Mouse (Mus musculus) monocyte, adult 5-6 weeks (primary cell): ENCODE results near the gene Scin. TPM values are rescaled to one million over a fixed set of nuclear protein-coding genes. Genes with fewer than 3 reads are reported as not detected.
"Not testable (repeated sequence)": the region's sequence is repeated elsewhere in the genome, so short reads cannot be mapped to it uniquely, and the experiment has no call there.

Source experiments
- ATAC-seq: fragments of 153-309, 156-312 bp; replicated peaks from 2 replicates; pipeline ENCODE4 v1.8.0; 2017; ENCODE audit warnings: mild to moderate bottlenecking; ENCODE audit not compliant: low TSS enrichment, insufficient number of reproducible peaks, severe bottlenecking, poor library complexity, low FRiP score
- total RNA-seq: library from RNA; stranded (forward); fragments of 200-1000, 200-491, 200-594 nt; gene quantifications from 3 replicates; pipeline ENCODE4 v1.2.3, GENCODE M21; 2017

The Scin gene
- total RNA-seq, result 0.39 to 0.57 TPM (median 0.43 TPM) in 3 replicates

- no peak for ATAC-seq
These were observed at the start of gene Scin for GRCm38 (mm10) chr12:40133573-40134271. Gene Scin (minus strand): TSS chr12:40134228.

DNA sequence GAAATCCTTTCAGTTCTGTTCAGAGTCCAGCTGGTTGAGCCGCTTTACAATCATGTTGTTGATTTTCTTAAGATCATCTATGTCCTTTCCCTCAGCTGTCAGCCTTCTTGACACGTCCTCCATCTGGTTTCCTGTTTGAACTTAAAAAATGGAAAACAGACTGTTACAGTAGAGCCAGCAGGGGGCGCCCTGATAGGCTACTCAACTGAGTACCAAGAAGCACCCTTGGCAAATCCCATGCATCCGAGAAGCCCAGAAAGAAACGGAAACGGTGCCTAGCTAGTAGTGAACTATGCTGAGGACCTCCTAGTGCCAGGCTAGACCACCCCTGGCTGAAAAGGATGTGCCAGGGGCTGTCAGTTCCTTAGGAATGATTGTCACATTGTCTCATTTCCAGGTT lies 43.1 kb upstream of the Scin start:
- ATAC-seq, result no peak

DNA sequence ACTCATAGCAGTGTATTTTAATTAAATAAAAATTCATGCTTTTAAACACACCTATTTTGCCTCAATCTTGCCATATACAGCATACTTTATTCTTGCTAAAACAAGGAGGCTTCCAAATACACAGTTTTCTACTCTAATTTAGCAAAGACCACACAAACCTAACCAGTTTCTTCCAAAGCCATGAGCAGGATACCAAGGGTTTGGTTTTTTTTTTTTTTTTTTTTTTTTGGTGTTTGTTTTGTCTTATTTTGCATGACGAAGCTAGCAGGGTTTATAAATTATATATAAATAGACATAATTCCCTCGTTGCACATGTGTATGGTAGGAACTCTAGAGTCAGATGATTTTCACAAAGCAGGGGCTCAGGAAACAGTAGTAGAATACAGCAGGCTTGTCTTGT lies 42.1 kb upstream of the Scin start:
- ATAC-seq, result no peak

GRCm38 (mm10) chr12:40175171-40175570 lies 41.1 kb upstream of the Scin start:
- ATAC-seq, result not testable (repeated sequence)

DNA sequence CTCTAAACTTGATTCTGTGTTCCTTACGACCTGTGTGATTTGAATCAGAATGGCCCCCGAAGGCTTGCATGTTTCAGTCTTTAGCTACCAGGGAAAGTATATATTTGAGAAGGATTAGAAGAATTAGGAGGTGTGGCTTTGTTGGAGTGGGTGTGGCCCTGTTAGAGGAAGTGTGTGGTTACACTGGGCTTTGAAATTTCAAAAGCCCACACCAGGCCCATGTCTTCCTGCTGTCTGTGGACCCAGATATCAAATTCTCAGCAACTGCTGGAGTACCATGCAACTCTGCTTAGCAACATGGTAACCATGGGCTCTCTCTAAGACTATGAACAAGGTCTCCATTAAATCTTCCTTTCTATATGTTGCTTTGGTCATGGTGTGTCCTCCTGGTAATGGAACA lies 37.6 kb upstream of the Scin start:
- no peak for ATAC-seq

DNA sequence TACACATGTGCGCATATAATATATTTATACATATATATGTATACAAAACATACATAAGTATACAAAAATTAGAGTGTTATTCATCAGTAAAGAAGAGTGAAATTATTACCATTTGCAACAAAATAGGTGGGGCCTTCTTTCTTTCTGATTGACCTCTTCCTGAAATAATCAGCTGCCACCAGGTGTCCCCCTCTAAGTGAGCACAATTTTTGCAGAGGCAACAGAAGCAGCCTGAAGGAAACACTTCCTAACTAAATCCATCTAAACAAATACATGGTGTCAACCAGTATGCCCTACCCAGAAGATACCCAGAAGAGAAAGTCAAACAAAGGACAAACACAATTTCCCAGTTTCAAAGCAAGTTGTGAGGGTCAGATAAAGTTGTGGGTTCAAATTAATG lies 35.6 kb upstream of the Scin start:
- ATAC-seq, result no peak

DNA sequence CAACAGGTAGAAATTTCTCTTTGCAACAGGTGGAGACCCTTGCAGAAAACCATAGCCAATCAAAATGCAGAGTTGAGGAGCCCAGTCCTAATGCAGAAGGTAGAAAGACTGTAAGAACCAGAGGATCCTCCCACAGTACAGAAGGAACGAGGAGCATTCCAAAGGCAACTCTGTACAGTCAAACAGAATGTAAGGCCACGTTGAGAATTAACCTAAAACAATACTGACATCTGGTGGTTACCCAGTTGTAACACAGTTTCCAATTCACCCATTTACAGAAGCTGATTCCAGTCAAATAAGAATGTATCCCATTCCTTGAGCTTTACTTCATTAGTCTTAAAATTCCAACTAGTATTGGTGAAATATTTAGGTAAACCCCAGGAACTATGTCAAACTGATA lies 30.6 kb upstream of the Scin start:
- ATAC-seq, result 0 out of 2 replicates have a peak, but pooled peaks have one; percentile 31

DNA sequence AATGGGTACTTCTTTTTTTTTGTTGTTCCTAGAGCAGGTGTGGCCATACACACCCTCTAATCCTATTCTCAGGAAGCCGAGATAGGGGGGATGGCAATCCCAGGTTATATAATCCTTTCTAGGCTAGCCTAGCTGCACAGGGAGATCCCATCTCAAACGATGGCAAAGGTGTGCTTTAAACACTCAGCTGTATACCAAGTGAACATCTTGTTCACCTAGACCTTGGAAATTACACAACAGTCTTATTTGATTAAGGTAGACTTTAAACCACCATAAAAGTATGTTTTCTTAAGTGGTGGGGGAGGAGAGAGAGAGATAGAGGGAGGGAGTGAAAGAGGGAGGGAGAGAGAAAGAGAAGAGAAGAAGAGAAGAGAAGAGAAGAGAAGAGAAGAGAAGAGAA lies 26.7 kb upstream of the Scin start:
- ATAC-seq, result no peak

- ATAC-seq, result no peak
These were observed 20.2 kb upstream of the Scin start for GRCm38 (mm10) chr12:40154188-40154587.

GRCm38 (mm10) chr12:40152353-40153069 lies 18.5 kb upstream of the Scin start:
- ATAC-seq, result no peak

- ATAC-seq, result no peak
These were observed 13.3 kb upstream of the Scin start for GRCm38 (mm10) chr12:40147319-40147718.

- no peak for ATAC-seq
These were observed 12.5 kb upstream of the Scin start for GRCm38 (mm10) chr12:40146510-40146909.

- no peak for ATAC-seq
These were observed 6.7 kb upstream of the Scin start for GRCm38 (mm10) chr12:40140706-40141105.

- no peak for ATAC-seq
These were observed 5.6 kb upstream of the Scin start for GRCm38 (mm10) chr12:40139484-40140245.

DNA sequence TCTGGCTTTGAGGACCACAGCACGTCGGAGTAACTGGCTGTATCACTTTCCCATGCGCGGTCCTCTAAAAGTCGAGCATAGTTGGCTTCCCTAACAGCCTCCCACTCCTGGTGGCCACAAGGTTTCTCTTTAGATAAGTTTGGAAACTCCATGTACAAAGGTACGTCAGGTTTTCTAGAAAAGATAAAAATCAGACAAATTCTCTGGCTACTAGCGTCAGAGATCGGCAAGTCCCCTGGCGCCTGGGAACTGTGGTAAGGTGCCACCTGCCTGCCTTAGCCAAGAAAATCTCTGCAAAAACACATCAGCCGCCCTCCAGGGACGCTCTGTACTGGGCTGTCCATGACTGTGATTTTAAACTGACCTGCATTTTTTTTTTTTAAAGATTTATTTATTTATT lies 501 bp upstream of the Scin start:
- ATAC-seq, result no peak

DNA sequence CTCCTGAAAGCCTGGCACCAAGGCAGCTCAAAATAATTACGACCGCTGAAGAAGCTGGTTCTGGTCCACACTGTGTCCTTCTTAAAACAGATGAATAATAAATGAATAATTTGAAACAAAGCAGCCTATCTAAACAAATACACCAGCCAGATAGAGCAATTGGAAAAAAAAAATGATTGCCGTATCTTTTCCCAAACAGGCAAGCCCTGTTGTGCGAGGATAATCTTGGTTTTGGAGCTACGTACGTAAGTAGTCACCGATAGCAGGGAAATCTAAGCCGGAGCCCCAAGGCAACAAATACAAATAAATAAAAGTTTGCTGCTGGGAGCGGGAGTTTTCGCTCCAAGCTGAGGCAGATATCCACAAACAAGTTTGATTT lies 845 bp downstream of the Scin start:
- no peak for ATAC-seq

GRCm38 (mm10) chr12:40118872-40119271 lies 15.2 kb downstream of the Scin start:
- ATAC-seq, result no peak

DNA sequence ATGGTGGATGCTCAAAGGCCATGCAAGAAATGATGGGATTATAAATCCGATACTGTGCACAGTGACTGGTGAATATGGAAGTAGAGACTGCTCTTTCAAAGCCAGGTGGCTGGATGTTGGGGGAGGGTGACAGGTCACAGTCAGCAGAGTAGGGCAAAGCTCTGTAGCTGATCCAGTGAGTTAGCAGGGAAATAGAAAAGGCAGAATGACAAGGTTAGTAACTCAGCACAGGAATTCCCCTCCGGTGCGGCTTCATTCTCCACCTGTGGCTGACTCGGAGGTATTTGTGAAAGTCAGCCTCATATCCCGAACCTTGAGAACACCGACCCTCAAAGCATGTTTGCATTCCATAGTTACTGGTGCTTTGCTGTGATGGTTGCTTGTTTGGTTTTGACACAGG lies 17.0 kb downstream of the Scin start:
- no peak for ATAC-seq

DNA sequence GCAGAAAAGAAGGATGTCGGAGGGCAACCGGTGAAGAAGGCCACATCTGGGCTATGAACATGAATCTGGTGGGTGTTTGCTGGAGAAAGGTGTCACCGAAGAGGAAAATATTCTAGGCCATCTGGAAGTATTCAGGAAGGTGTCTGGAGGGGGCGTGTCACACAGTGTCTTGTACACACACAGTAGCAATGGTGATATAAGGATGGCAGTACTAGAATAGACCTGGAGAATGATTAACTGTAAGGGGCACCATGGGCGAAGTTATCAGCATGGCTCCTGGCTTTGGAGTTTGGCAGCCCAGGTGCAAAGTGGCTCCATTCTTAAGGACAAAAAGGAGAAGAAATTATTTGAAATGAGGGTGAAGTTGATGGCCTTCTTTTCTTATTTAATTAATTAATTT lies 17.8 kb downstream of the Scin start:
- no peak for ATAC-seq

DNA sequence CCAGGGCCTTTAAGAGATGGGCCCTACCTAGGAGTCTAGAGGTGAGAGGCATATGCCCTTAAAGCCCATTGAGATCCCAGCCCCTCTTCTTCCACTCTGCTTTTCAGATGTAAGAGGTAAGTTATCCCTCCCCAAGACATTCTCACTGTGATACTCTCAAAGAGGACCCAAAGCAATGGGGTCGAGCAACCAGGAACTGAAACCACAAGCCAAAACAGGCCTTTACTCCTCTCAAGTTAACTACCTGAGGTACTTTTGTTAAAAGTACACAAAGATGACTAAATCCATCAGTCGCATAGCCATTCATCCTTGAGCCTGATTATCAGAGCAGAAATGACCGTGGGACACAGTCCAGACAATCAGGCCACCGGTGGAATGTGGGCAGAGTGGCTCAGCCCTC lies 19.1 kb downstream of the Scin start:
- ATAC-seq, result no peak
